Mouse (Mus musculus) cerebellum, postnatal 10 days (tissue): Measurements from ENCODE around the gene Tsga8.

Source experiments
- DNase-seq, 2 experiments: peaks; one replicate each; pipeline ENCODE4 v3.0.0; 2021; ENCODE audit warnings: mixed read lengths in 2 of 2

Gene Tsga8

GRCm38 (mm10) chrX:83487598-83487997, at the start of gene Tsga8:
TSS of gene Tsga8 (minus strand) at chrX:83487924.
- DNase-seq = no peak
